Mouse (Mus musculus) kidney, postnatal 25 days (tissue): ENCODE data around the gene Slc25a4.
A peak's percentile ranks its signal among the peaks of the same experiment; 100 is the strongest.

Source experiments
- DNase-seq, 2 experiments: peaks; one replicate each; pipeline ENCODE4 v3.0.0; 2021; ENCODE audit warnings: mixed read lengths in 2 of 2

Gene Slc25a4

GRCm38 (mm10) chr8:46204974-46205640, 6.0 kb downstream of the Slc25a4 start:
- DNase-seq: peak in 1 of 2 experiments; percentile 33

GRCm38 (mm10) chr8:46204301-46204700, 6.8 kb downstream of the Slc25a4 start:
- DNase-seq: no peak

- no peak for DNase-seq
Observed at GRCm38 (mm10) chr8:46202350-46202749, 8.7 kb downstream of the Slc25a4 start.

- DNase-seq: no peak
Observed at GRCm38 (mm10) chr8:46197673-46198072, 13.4 kb downstream of the Slc25a4 start.

- no peak for DNase-seq
Observed at GRCm38 (mm10) chr8:46196877-46197276, 14.2 kb downstream of the Slc25a4 start.

GRCm38 (mm10) chr8:46193100-46193499, 18.0 kb downstream of the Slc25a4 start:
- no peak for DNase-seq

GRCm38 (mm10) chr8:46185361-46185760, 25.7 kb downstream of the Slc25a4 start:
- DNase-seq: peak; percentile 63 to 76

- no peak for DNase-seq
Observed at GRCm38 (mm10) chr8:46180136-46180535, 30.9 kb downstream of the Slc25a4 start.

- no peak for DNase-seq
Observed at GRCm38 (mm10) chr8:46173651-46174050, 37.4 kb downstream of the Slc25a4 start.

GRCm38 (mm10) chr8:46163870-46164190, 47.3 kb downstream of the Slc25a4 start:
- DNase-seq: no peak

GRCm38 (mm10) chr8:46162953-46163869, 47.9 kb downstream of the Slc25a4 start:
- DNase-seq: peak; percentile 96 to 99
